Mouse (Mus musculus): ENCODE measurements around the gene Haao.

DNA sequence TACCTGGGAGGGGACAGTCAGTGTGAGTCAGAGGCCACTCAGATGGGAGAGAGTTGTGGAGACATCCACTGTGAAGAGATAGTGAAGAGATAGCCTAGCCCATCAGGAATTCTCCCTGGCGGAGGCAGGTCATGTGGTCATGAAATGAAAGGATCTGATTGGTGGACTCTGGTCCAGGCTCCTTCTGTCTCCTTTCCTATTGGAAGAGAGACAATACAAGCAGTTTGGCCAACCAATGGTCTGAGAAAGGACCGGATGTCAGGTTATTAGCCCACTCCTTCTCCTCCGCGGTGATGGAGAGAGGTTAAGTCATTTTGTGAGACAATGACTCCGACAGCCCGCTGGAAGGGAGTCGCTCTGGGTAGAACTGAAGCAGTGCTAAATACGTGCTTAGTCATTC, 26.8 kb upstream of the Haao start:
- TF ChIP-seq MAFK (IDR thresholded peaks at IDR 0.05; ENCODE audit: insufficient read depth, low read depth, low read length) (no peak), ZC3H11A (IDR thresholded peaks at IDR 0.05; ENCODE audit: borderline replicate concordance, low read depth, low read length) (no peak), CHD2 (IDR thresholded peaks at IDR 0.05; ENCODE audit: low read depth, low read length) (peak; percentile 93), HCFC1 (IDR thresholded peaks at IDR 0.05; ENCODE audit: borderline replicate concordance, insufficient read depth, low read length) (no peak), ZNF384 (IDR thresholded peaks at IDR 0.05; ENCODE audit: low read depth, low read length) (no peak)
